Comparison of ENCODE assay signal across 8 mouse cellular contexts in genomic region chr13:21215275-21215983, GRCm38 (mm10). TPM values are rescaled to one million over a fixed set of nuclear protein-coding genes. Genes with fewer than 3 reads are reported as not detected.
DNase-seq lines count a peak whose midpoint lies in the region; ATAC-seq and TF ChIP-seq lines count a peak whose summit lies in the region.

No protein-coding gene starts in this region.

- no peak for TF ChIP-seq CTCF in embryonic fibroblast, embryonic 13.5 days (IDR thresholded peaks at IDR 0.05; ENCODE audit: borderline replicate concordance, insufficient read depth, low read length)

- DNase-seq in ES-CJ7 (ENCODE audit: low read depth, low spot score): peak; percentile 85
- peak; percentile 86 for DNase-seq in brain, adult 2 months (ENCODE audit: low read depth, low spot score)
- peak; percentile 39 for DNase-seq in kidney, postnatal 14 days
- DNase-seq in liver, embryonic 13.5 days: peak; percentile 74
- peak; percentile 89 for DNase-seq in neural tube, embryonic 10.5 days (ENCODE audit: extremely low spot score, low spot score)
- peak; percentile 36 for DNase-seq in thymus, postnatal 25 days

- peaks cover 8% of the 10 kb centered on the region for H3K9me3 ChIP-seq in heart, embryonic 14.5 days (ENCODE audit: control insufficient read depth, low read length)
- H3K9me3 ChIP-seq in liver, embryonic 13.5 days (replicated peaks): no peaks in the 10 kb centered on the region; the same call in 1 of the 2 replicates

- peak overlapping the region; percentile 74 for H3K4me3 ChIP-seq in embryonic fibroblast, embryonic 13.5 days (ENCODE audit: insufficient read depth, low read length)
- peak overlapping the region; percentile 38 for H3K4me3 ChIP-seq in heart, embryonic 14.5 days (ENCODE audit: control insufficient read depth in 1 of 2, insufficient read depth in 1 of 2, low read depth in 1 of 2, low read length in 2 of 2)
- peak overlapping the region; percentile 58 for H3K4me3 ChIP-seq in liver, embryonic 13.5 days (replicated peaks)

- no peak for ATAC-seq in heart, embryonic 14.5 days (ENCODE audit: insufficient number of reproducible peaks, insufficient read depth, low FRiP score, low read depth)
- ATAC-seq in liver, embryonic 13.5 days (ENCODE audit: low read depth): peak; percentile 86

- no peaks in the 10 kb centered on the region for H3K4me1 ChIP-seq in embryonic fibroblast, embryonic 13.5 days (ENCODE audit: control insufficient read depth, insufficient read depth, low read length)
- H3K4me1 ChIP-seq in heart, embryonic 14.5 days (ENCODE audit: control insufficient read depth in 2 of 2, insufficient read depth in 2 of 2, low read length in 2 of 2): 0 out of 4 replicates have a peak, but pooled peaks cover 0 to 3% of the 10 kb centered on the region in 2 experiments
- peaks cover 7% of the 10 kb centered on the region; the same call in 1 of the 2 replicates for H3K4me1 ChIP-seq in liver, embryonic 13.5 days (replicated peaks)

- H3K27ac ChIP-seq in embryonic fibroblast, embryonic 13.5 days (ENCODE audit: insufficient read depth, low read length): no peak overlapping the region
- H3K27ac ChIP-seq in heart, embryonic 14.5 days (replicated peaks in 1 of 2; ENCODE audit: control insufficient read depth in 1 of 2, insufficient read depth in 1 of 2, low read depth in 2 of 2, low read length in 2 of 2): no peak overlapping the region
- H3K27ac ChIP-seq in liver, embryonic 13.5 days: no peak overlapping the region

- TF ChIP-seq POLR2A in embryonic fibroblast, embryonic 13.5 days (IDR thresholded peaks at IDR 0.05; ENCODE audit: low read depth, low read length): no peak

- H3K27me3 ChIP-seq in heart, embryonic 14.5 days (ENCODE audit: control insufficient read depth, insufficient read depth, low read length): no peaks in the 10 kb centered on the region; the same call in 1 of the 2 replicates
- H3K27me3 ChIP-seq in liver, embryonic 13.5 days: peaks cover 6% of the 10 kb centered on the region; the same call in 1 of the 2 replicates

- H3K9ac ChIP-seq in heart, embryonic 14.5 days (ENCODE audit: low read length): no peak overlapping the region
- peak overlapping the region; percentile 42 for H3K9ac ChIP-seq in liver, embryonic 13.5 days

- H3K36me3 ChIP-seq in heart, embryonic 14.5 days (ENCODE audit: control insufficient read depth, insufficient read depth, low read length): no peaks in the 10 kb centered on the region
- no peaks in the 10 kb centered on the region for H3K36me3 ChIP-seq in liver, embryonic 13.5 days

- WGBS in heart, embryonic 14.5 days: 2% methylated on average over 20 of the region's 20 CpGs
- under 1% methylated on average over 20 of the region's 20 CpGs for WGBS in liver, embryonic 13.5 days (ENCODE audit: insufficient replicate concordance)

- peak overlapping the region; percentile 66 for H3K4me2 ChIP-seq in heart, embryonic 14.5 days (ENCODE audit: low read length)
- peak overlapping the region; percentile 72 for H3K4me2 ChIP-seq in liver, embryonic 13.5 days

RNA-seq across cellular contexts. Expression of gene Trim27, which starts 36.2 kb away (rescaled TPM):
- 52.0 and 61.4 TPM in 2 replicates for polyA plus RNA-seq in embryonic fibroblast, embryonic 13.5 days (2011; ENCODE audit: insufficient read length, low read depth, missing spikeins)
- polyA plus RNA-seq in heart, embryonic 14.5 days (2014; fragmentation: Nextera tagmentation; extraction: Ambion mirVana): 71.9 and 80.1 TPM in 2 replicates
- 81.4 and 82.3 TPM in 2 replicates for polyA plus RNA-seq in liver, embryonic 13.5 days (2015; fragmentation: Nextera tagmentation; extraction: Ambion mirVana)

Comparison
In these comparisons a context has a peak if more than half of its experiments do, and no peak if none do; other contexts are left out.
1. DNase-seq: peak in every context shown above with its lines; median percentile 89 in neural tube, embryonic 10.5 days; 86 in brain, adult 2 months; 85 in ES-CJ7; 74 in liver, embryonic 13.5 days; 39 in kidney, postnatal 14 days; 36 in thymus, postnatal 25 days.